Mouse (Mus musculus): ENCODE measurements at regions not wholly inside any gene's neighbourhood (a gene's known extent, or its start where the extent isn't known, plus 50 kb on each side); places are given as distances from the start of the nearest gene placed in this dataset.

DNA sequence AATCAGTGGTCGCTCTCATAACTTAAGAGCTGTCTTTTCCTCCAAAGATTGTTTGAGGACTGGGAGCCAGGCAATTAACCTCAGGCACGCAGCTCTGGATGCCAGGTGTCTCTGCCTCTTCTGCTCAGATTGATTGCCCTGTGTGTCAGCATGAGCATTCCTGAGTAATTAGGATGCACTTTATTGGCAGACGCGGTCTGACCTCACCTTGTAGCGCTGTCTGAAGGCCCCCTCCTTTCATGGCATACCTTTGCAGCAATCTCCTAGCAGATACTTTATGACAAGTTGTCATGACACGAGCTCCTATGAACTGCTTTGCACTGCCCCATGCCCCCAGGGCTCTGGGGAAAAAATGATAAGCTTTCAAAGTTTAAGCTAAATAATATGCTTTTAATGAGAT, 114.1 kb upstream of the Eef1e1 start:
- WGBS: 38% methylated on average over 6 of the region's 6 CpGs
- no peak overlapping the region for H3K9ac ChIP-seq (ENCODE audit: low read depth, low read length)
- no peak overlapping the region for H3K4me2 ChIP-seq (ENCODE audit: low read depth, low read length)
- DNase-seq (ENCODE audit: low spot score) (peak; percentile 45), ATAC-seq (ENCODE audit: low read depth) (no peak)
- H3K4me1 ChIP-seq (ENCODE audit: control insufficient read depth, insufficient read depth, low read length): no peaks in the 10 kb centered on the region
- H3K27ac ChIP-seq (replicated peaks; ENCODE audit: low read depth, low read length): no peak overlapping the region
- no peak overlapping the region for H3K4me3 ChIP-seq (ENCODE audit: low read depth, low read length)
- H3K9me3 ChIP-seq (ENCODE audit: control insufficient read depth, low read length): no peaks in the 10 kb centered on the region
- no peaks in the 10 kb centered on the region for H3K27me3 ChIP-seq (replicated peaks; ENCODE audit: control insufficient read depth, insufficient read depth, low read length)
- H3K36me3 ChIP-seq (ENCODE audit: control insufficient read depth, insufficient read depth, low read length): no peaks in the 10 kb centered on the region

DNA sequence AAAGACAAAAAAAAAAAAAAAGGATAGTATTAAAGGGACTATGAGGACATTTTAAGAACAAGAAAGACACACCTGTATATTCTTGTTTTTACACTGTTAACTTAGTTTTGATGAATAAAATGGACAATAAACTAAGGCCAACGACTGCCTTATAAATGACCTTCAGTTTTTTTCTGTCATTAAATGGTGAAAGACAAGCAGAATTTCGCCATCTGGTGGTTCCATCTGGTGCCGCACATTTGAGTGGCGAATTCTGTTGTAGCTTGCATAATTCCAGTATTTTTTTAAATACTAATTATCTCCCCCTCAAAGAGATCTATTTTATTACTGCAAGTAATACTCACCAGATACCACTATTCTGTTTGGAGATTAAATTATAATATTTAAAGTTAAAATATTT, 107.3 kb upstream of the Eef1e1 start:
- no peaks in the 10 kb centered on the region for H3K27me3 ChIP-seq (replicated peaks; ENCODE audit: control insufficient read depth, insufficient read depth, low read length)
- H3K4me3 ChIP-seq (ENCODE audit: low read depth, low read length): no peak overlapping the region
- H3K27ac ChIP-seq (replicated peaks; ENCODE audit: low read depth, low read length): no peak overlapping the region
- WGBS: 34% methylated on average over 4 of the region's 4 CpGs
- no peaks in the 10 kb centered on the region for H3K4me1 ChIP-seq (ENCODE audit: control insufficient read depth, insufficient read depth, low read length)
- no peaks in the 10 kb centered on the region for H3K9me3 ChIP-seq (ENCODE audit: control insufficient read depth, low read length)
- no peak overlapping the region for H3K9ac ChIP-seq (ENCODE audit: low read depth, low read length)
- DNase-seq (ENCODE audit: low spot score) (no peak), ATAC-seq (ENCODE audit: low read depth) (no peak)
- no peaks in the 10 kb centered on the region for H3K36me3 ChIP-seq (ENCODE audit: control insufficient read depth, insufficient read depth, low read length)
- no peak overlapping the region for H3K4me2 ChIP-seq (ENCODE audit: low read depth, low read length)

DNA sequence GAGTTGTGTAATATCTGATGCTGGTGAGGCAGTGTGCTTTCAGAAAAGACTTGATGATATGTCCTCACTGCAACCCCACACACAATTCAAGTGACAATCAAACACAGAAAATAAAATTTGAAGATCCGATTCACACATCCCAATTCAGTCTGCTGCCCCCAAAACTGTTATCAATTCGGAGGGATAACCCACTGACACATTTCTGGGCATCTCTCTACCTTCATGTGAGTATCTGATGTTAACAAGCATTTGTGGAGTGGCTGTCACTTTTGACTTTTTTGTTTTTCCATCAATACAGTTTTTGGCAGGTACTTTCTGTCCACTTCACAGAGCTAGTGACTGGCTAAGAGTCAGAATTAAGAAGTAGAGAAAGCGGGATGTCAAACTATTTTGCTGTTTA, 101.4 kb upstream of the Eef1e1 start:
- no peak for DNase-seq (ENCODE audit: low spot score)
- Histone ChIP-seq H3K4me2 (ENCODE audit: low read depth, low read length) (no peak overlapping the region), H3K36me3 (ENCODE audit: control insufficient read depth, insufficient read depth, low read length) (no peaks in the 10 kb centered on the region), H3K27me3 (replicated peaks; ENCODE audit: control insufficient read depth, insufficient read depth, low read length) (no peaks in the 10 kb centered on the region), H3K9ac (ENCODE audit: low read depth, low read length) (no peak overlapping the region), H3K27ac (replicated peaks; ENCODE audit: low read depth, low read length) (no peak overlapping the region), H3K9me3 (ENCODE audit: control insufficient read depth, low read length) (no peaks in the 10 kb centered on the region), H3K4me3 (ENCODE audit: low read depth, low read length) (no peak overlapping the region), H3K4me1 (ENCODE audit: control insufficient read depth, insufficient read depth, low read length) (no peaks in the 10 kb centered on the region)
- ATAC-seq (ENCODE audit: low read depth): no peak
- 88% methylated on average over 3 of the region's 3 CpGs for WGBS

DNA sequence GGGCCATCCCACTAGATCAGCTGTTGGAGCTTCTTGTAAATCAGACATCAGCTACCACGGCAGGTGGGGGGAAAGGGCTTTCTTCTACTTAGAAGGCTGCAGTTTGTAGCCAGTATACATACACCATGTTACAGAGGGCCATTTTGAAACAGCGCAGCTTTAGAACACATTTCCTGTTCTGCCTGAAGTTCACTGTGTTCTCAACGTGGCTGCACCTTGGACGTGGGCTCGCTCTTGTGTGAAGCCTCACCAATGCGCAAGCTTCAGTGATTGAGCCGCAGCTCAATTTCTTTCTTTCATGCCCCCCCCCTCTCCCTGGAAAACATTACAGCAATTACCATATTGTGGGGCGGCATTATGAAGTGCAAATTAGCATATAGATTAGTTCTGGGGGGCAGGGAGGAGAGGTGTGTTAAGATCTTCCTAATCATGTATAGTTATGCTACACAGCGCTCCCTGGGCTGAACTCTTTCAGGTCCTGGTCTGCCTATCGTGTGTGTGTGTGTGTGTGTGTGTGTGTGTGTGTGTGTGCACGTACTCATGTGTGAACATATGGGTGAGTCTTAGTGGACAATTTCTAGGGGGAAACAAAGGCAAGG, 97.9 kb upstream of the Eef1e1 start:
- no peak overlapping the region for H3K4me3 ChIP-seq (ENCODE audit: low read depth, low read length)
- H3K27ac ChIP-seq (replicated peaks; ENCODE audit: low read depth, low read length): no peak overlapping the region
- no peaks in the 10 kb centered on the region for H3K36me3 ChIP-seq (ENCODE audit: control insufficient read depth, insufficient read depth, low read length)
- H3K4me2 ChIP-seq (ENCODE audit: low read depth, low read length): no peak overlapping the region
- no peaks in the 10 kb centered on the region for H3K27me3 ChIP-seq (replicated peaks; ENCODE audit: control insufficient read depth, insufficient read depth, low read length)
- no peak overlapping the region for H3K9ac ChIP-seq (ENCODE audit: low read depth, low read length)
- H3K9me3 ChIP-seq (ENCODE audit: control insufficient read depth, low read length): no peaks in the 10 kb centered on the region; the same call in 1 of the 2 replicates
- 82% methylated on average over 11 of the region's 11 CpGs for WGBS
- no peak for DNase-seq (ENCODE audit: low spot score)
- no peak for ATAC-seq (ENCODE audit: low read depth)
- no peaks in the 10 kb centered on the region for H3K4me1 ChIP-seq (ENCODE audit: control insufficient read depth, insufficient read depth, low read length)

DNA sequence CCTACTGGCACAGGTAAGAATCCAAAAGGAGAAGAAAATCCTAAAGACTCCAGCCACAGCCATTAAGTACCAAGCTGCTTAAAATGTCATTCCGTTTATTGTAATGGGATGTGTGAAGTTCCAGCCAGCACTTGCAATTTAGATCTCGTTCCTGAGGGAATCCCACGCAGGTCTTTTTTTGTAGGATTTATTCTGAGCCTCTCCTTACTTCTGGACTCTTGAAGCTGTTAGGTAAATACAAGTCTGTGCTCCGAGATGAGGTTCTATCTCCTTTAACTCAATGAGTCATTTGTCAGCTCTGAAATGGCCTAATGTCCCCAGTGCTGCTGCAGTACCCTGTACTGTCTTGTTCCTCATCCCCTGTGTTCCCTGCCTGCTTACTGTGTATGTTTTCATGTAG, 94.9 kb upstream of the Eef1e1 start:
- Histone ChIP-seq H3K9me3 (ENCODE audit: control insufficient read depth, low read length) (no peaks in the 10 kb centered on the region; the same call in 1 of the 2 replicates), H3K36me3 (ENCODE audit: control insufficient read depth, insufficient read depth, low read length) (no peaks in the 10 kb centered on the region), H3K4me3 (ENCODE audit: low read depth, low read length) (no peak overlapping the region), H3K4me1 (ENCODE audit: control insufficient read depth, insufficient read depth, low read length) (no peaks in the 10 kb centered on the region), H3K4me2 (ENCODE audit: low read depth, low read length) (no peak overlapping the region), H3K27ac (replicated peaks; ENCODE audit: low read depth, low read length) (no peak overlapping the region), H3K9ac (ENCODE audit: low read depth, low read length) (no peak overlapping the region), H3K27me3 (replicated peaks; ENCODE audit: control insufficient read depth, insufficient read depth, low read length) (no peaks in the 10 kb centered on the region)
- 87% methylated on average over 4 of the region's 4 CpGs for WGBS
- no peak for DNase-seq (ENCODE audit: low spot score)
- no peak for ATAC-seq (ENCODE audit: low read depth)

DNA sequence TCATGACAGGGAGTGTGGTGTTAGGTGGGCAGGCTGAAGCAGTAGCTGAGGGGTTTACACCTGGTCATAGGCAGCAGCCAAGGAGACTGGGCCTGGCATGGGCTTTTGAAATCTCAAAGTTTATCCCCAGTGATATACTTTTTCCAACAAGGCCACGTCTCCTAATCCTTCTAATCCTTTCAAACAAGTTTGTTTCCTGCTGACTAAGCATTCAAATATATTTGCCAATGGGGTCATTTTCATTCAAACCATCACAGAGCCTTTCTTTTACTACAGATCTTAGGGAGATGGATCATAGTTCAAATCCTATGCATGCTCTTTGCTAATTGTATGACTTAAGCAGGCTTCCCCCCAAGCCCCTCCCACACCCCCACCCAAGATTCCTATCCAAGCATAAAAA, 93.0 kb upstream of the Eef1e1 start:
- Histone ChIP-seq H3K4me1 (ENCODE audit: control insufficient read depth, insufficient read depth, low read length) (no peaks in the 10 kb centered on the region), H3K36me3 (ENCODE audit: control insufficient read depth, insufficient read depth, low read length) (no peaks in the 10 kb centered on the region), H3K27me3 (replicated peaks; ENCODE audit: control insufficient read depth, insufficient read depth, low read length) (no peaks in the 10 kb centered on the region), H3K4me2 (ENCODE audit: low read depth, low read length) (no peak overlapping the region), H3K4me3 (ENCODE audit: low read depth, low read length) (no peak overlapping the region), H3K9me3 (ENCODE audit: control insufficient read depth, low read length) (no peaks in the 10 kb centered on the region; the same call in 1 of the 2 replicates), H3K9ac (ENCODE audit: low read depth, low read length) (no peak overlapping the region), H3K27ac (replicated peaks; ENCODE audit: low read depth, low read length) (no peak overlapping the region)
- no peak for ATAC-seq (ENCODE audit: low read depth)
- WGBS: 88% methylated on average over 1 of the region's 1 CpGs
- DNase-seq (ENCODE audit: low spot score): no peak

DNA sequence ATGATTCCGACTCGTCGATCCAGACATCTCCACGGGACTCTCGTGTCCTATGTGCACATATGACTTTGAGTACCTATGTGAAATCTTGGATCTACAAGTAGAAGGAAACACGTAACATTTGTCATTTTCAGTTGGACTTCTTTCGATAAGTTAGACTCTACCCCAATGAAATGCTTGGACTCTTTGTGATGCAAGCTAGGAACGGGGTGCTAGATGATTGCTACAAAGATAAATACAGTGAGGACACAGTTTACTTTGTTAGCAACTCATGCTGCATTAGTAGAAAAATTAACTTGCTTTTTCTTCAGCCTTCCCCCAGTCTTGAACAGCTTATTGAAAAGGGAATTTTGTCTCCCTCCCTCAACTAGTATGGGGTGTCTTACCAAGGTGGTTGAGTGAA, 81.2 kb upstream of the Eef1e1 start:
- Histone ChIP-seq H3K4me1 (ENCODE audit: control insufficient read depth, insufficient read depth, low read length) (no peaks in the 10 kb centered on the region), H3K9me3 (ENCODE audit: control insufficient read depth, low read length) (no peaks in the 10 kb centered on the region), H3K27ac (replicated peaks; ENCODE audit: low read depth, low read length) (no peak overlapping the region), H3K9ac (ENCODE audit: low read depth, low read length) (no peak overlapping the region), H3K4me3 (ENCODE audit: low read depth, low read length) (no peak overlapping the region), H3K36me3 (ENCODE audit: control insufficient read depth, insufficient read depth, low read length) (no peaks in the 10 kb centered on the region), H3K27me3 (replicated peaks; ENCODE audit: control insufficient read depth, insufficient read depth, low read length) (no peaks in the 10 kb centered on the region), H3K4me2 (ENCODE audit: low read depth, low read length) (no peak overlapping the region)
- WGBS: 87% methylated on average over 8 of the region's 8 CpGs
- DNase-seq (ENCODE audit: low spot score): no peak
- ATAC-seq (ENCODE audit: low read depth): no peak

DNA sequence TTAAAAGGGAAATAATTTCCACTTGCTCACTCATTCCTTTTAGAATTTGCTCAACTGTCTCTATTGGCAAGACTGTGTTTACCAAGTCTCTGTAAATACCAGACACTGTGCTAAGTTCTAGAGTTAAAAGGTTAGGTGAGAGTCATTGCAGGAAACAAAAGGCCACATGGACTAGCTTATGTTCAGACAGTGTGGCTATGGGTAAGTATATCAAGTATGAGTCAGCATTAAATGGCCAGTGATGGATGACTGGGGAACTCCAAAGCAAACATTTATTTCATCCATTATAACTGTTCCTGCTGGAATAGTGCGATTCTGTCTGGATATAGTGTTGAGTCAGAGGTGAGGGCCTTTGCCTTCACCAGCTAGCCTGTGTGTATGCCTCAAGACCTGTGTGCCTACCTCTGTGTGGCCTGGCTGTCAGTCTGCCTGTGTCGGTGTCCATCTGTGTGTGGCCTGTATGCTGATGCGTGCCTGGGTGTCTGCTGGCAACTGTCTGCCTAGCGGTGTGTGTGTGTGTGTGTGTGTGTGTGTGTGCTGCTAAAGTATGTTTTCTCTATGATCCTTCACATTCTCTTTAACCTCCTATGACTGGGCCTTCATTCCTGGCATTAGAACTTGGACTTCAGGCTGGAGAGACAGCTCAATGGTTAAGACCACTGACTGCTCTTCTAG, 77.6 kb upstream of the Eef1e1 start:
- no peak overlapping the region for H3K9ac ChIP-seq (ENCODE audit: low read depth, low read length)
- H3K4me1 ChIP-seq (ENCODE audit: control insufficient read depth, insufficient read depth, low read length): no peaks in the 10 kb centered on the region
- 91% methylated on average over 4 of the region's 4 CpGs for WGBS
- DNase-seq (ENCODE audit: low spot score) (no peak), ATAC-seq (ENCODE audit: low read depth) (no peak)
- no peak overlapping the region for H3K4me2 ChIP-seq (ENCODE audit: low read depth, low read length)
- no peaks in the 10 kb centered on the region for H3K9me3 ChIP-seq (ENCODE audit: control insufficient read depth, low read length)
- no peak overlapping the region for H3K4me3 ChIP-seq (ENCODE audit: low read depth, low read length)
- H3K36me3 ChIP-seq (ENCODE audit: control insufficient read depth, insufficient read depth, low read length): no peaks in the 10 kb centered on the region
- H3K27me3 ChIP-seq (replicated peaks; ENCODE audit: control insufficient read depth, insufficient read depth, low read length): no peaks in the 10 kb centered on the region; the same call in 1 of the 2 replicates
- no peak overlapping the region for H3K27ac ChIP-seq (replicated peaks; ENCODE audit: low read depth, low read length)

DNA sequence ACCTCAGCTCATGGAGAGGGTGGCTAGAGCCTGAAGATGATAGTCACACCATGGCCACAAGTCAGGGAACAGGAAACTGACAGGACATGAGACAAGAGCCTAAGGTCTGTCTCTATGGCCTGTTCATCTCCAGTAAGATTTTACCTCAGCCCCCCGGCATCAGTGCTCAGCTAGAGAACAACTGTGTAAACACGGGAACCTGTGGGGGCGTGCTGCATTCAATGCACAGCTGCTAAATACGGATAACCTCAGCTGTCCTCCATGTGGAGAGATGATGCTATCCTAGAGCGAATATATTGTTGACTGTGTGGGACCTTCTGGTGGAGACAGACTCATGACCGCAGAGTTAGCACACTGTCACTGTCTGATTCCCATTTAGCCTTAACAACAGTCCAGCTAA, 76.4 kb upstream of the Eef1e1 start:
- Histone ChIP-seq H3K4me1 (ENCODE audit: control insufficient read depth, insufficient read depth, low read length) (no peaks in the 10 kb centered on the region), H3K27ac (replicated peaks; ENCODE audit: low read depth, low read length) (no peak overlapping the region), H3K36me3 (ENCODE audit: control insufficient read depth, insufficient read depth, low read length) (no peaks in the 10 kb centered on the region), H3K9ac (ENCODE audit: low read depth, low read length) (no peak overlapping the region), H3K9me3 (ENCODE audit: control insufficient read depth, low read length) (no peaks in the 10 kb centered on the region), H3K4me3 (ENCODE audit: low read depth, low read length) (no peak overlapping the region), H3K4me2 (ENCODE audit: low read depth, low read length) (no peak overlapping the region), H3K27me3 (replicated peaks; ENCODE audit: control insufficient read depth, insufficient read depth, low read length) (no peaks in the 10 kb centered on the region; the same call in 1 of the 2 replicates)
- DNase-seq (ENCODE audit: low spot score) (no peak), ATAC-seq (ENCODE audit: low read depth) (no peak)
- 85% methylated on average over 6 of the region's 6 CpGs for WGBS
